Mouse (Mus musculus): ENCODE results near the gene Rab3c. TPM values are rescaled to one million over a fixed set of nuclear protein-coding genes. Genes with fewer than 3 reads are reported as not detected.

The Rab3c gene
- not detected in 4 replicates for total RNA-seq (2023)

GRCm38 (mm10) chr13:110280563-110281144 is at the start of gene Rab3c:
Gene Rab3c, minus strand, starts transcription at chr13:110280996.

Other genes with a start within 250 kb of the Rab3c start
- 17.8 to 21.2 TPM (median 19.0 TPM) in 4 replicates for gene Gapt, start 76.2 kb upstream of the Rab3c start, total RNA-seq (2023)
- gene Plk2, start 114.0 kb upstream of the Rab3c start, total RNA-seq (2023) = 376 to 406 TPM (median 386 TPM) in 4 replicates

Measured in B cell, adult 62 days (primary cell).